Mouse (Mus musculus): Measurements from ENCODE around the gene Fam234a. TPM values are rescaled to one million over a fixed set of nuclear protein-coding genes. Genes with fewer than 3 reads are reported as not detected.
"Not testable (repeated sequence)": the region's sequence is repeated elsewhere in the genome, so short reads cannot be mapped to it uniquely, and the experiment has no call there.

The Fam234a gene
- polyA plus RNA-seq (2015; fragmentation: Nextera tagmentation; extraction: Ambion mirVana), result 44.9 and 45.0 TPM in 2 replicates

DNA sequence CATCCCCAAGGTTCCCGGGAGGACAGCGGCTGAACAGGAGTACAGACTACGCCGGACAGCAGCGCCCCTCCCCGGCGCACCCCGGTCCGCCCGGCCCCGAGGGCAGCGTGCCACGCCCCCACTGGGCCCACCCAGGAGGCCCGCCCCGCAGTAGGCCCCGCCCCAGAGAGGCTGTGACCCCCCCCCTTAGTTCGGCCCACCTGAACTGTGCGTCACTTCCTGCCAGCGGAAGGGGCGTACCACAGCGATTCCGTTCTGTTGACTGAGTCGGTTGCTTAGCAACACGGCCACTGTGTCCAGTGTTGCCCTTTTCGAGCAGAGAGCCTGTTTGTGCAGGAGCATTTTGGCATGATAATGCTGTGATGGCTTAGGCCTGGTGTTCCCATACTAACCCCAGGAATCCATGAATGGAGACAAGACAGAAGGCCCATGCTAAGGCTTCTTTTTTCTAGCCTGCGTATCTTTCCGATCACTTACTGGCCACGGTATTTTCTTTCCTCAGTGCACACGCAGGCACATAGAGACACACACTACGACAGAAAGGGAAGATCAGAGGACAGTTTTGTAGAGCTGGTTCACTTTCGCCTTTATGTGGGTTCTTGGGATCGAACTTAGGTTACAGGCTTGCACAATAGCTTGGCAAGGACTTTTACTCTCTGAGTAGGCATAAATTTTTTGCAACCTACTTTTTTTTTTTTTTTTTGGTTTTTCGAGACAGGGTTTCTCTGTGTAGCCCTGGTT is at the start of gene Fam234a:
Fam234a (minus strand) TSS at position 142 of the 741 bp plus-strand sequence.
- Histone ChIP-seq H3K27me3 (replicated peaks) (peaks cover 8% of the 10 kb centered on the region; the same call in 1 of the 2 replicates), H3K9me3 (no peaks in the 10 kb centered on the region), H3K27ac (replicated peaks) (peak within 1 kb of the TSS; percentile 87), H3K9ac (peak within 1 kb of the TSS; percentile 87), H3K4me2 (peak within 1 kb of the TSS; percentile 89), H3K36me3 (no peaks in the 10 kb centered on the region), H3K4me1 (peaks cover 31% of the 10 kb centered on the region), H3K4me3 (peak within 1 kb of the TSS; percentile 64)
- 7% methylated on average over 33 of the region's 33 CpGs for WGBS
- ATAC-seq (ENCODE audit: extremely low read depth, insufficient number of reproducible peaks, low FRiP score, low TSS enrichment), result peak; percentile 96

GRCm38 (mm10) chr17:26289475-26289874 is 45.4 kb upstream of the Fam234a start:
- Histone ChIP-seq H3K9me3 (peaks cover 11% of the 10 kb centered on the region), H3K27me3 (replicated peaks) (no peaks in the 10 kb centered on the region), H3K27ac (replicated peaks) (no peak overlapping the region), H3K4me1 (no peaks in the 10 kb centered on the region), H3K4me3 (no peak overlapping the region), H3K4me2 (no peak overlapping the region), H3K36me3 (peaks cover 74% of the 10 kb centered on the region), H3K9ac (no peak overlapping the region)
- ATAC-seq (ENCODE audit: extremely low read depth, insufficient number of reproducible peaks, low FRiP score, low TSS enrichment), result no peak
- 78% methylated on average over 4 of the region's 4 CpGs for WGBS

DNA sequence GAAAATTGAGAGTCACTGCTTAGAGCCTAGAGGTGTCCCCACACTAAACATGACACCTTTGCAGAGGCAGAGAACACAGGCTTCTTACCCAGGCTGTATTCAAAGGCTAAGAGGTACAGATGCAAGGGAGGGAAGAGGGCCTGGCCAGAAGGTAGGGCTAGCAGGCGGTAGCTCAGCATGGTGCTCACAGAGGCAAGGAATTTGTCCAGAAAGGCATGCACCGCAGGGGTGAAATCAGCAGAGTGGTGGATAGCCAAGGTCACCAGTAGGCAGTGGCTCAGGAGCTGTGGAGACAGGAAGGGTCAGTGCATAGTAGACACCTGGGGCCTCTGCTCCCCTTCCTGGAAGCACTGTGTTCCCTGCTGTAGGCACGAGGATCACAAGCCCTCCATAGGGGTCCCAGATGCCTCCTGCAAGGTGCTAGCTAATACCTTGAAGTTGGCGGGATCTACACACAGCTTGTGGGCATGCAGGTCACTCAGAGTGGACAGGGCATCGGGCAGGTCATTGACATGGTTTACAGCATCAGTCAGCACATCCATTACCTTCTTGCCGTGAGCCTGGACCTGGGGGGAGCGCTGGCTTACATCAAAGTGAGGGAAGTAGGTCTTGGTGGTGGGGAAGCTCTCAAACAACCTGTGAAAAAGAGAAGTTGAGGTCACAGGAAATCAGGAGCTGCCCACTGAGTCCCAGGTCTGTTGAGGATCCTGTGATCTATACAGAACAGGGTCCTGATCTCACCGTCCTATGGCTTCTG is 42.3 kb upstream of the Fam234a start:
- no peaks in the 10 kb centered on the region for H3K27me3 ChIP-seq (replicated peaks)

DNA sequence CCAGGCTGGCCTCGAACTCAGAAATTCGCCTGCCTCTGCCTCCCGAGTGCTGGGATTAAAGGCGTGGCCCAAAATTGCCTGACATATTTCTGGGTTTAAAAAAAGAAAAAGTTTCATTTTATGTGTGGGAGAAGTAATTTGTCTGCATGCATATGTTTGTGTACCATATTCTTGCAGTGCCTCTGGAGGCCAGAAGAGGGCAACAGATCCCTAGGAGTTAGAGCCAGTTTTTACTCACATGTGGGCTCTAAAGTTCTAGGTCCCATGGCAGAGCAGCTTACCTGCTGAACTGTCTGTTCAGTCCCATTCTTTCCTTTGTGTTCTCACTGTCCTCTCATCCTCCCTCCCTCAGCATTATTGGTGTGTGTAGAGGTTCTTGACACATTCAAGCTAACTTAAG is 32.7 kb upstream of the Fam234a start:
- no peaks in the 10 kb centered on the region for H3K27me3 ChIP-seq (replicated peaks)
- H3K9ac ChIP-seq, result no peak overlapping the region
- H3K27ac ChIP-seq (replicated peaks), result no peak overlapping the region
- no peak for ATAC-seq (ENCODE audit: extremely low read depth, insufficient number of reproducible peaks, low FRiP score, low TSS enrichment)
- peaks cover 4% of the 10 kb centered on the region; the same call in 1 of the 2 replicates for H3K4me1 ChIP-seq
- H3K4me3 ChIP-seq, result no peak overlapping the region
- H3K36me3 ChIP-seq, result peaks cover 94% of the 10 kb centered on the region
- H3K9me3 ChIP-seq, result no peaks in the 10 kb centered on the region
- H3K4me2 ChIP-seq, result no peak overlapping the region
- WGBS, result 82% methylated on average over 4 of the region's 4 CpGs

More for the DNA sequence above, 42.3 kb upstream of the Fam234a start:
- WGBS, result 80% methylated on average over 8 of the region's 8 CpGs
- Histone ChIP-seq H3K9ac (no peak overlapping the region), H3K4me2 (no peak overlapping the region), H3K4me3 (no peak overlapping the region), H3K36me3 (peaks cover 99% of the 10 kb centered on the region), H3K27ac (replicated peaks) (no peak overlapping the region), H3K9me3 (peaks cover 3% of the 10 kb centered on the region; the same call in 1 of the 2 replicates), H3K4me1 (no peaks in the 10 kb centered on the region)
- no peak for ATAC-seq (ENCODE audit: extremely low read depth, insufficient number of reproducible peaks, low FRiP score, low TSS enrichment)

DNA sequence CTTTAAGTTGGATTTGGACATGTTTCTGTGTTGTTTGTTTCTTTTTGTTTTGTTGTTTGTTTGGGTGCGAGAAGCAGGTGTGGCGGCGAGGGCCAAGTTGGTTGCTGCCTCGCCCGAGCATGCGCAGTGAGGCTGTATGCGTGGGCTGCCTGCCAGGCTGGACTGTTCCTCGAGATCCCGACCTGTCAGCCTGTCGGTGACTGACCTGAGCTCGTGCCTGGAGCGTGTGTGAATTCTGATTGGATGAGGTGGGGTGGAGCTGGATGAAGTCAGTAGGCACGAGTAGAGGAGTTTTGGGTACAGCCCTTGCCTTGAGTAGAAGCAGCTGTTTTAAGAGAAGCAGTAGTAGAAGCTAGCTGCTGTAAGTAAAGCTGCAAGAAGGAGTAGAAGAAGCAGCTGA is 31.9 kb upstream of the Fam234a start:
- H3K27ac ChIP-seq (replicated peaks), result no peak overlapping the region
- H3K9ac ChIP-seq, result no peak overlapping the region
- H3K4me1 ChIP-seq, result peaks cover 4% of the 10 kb centered on the region; the same call in 1 of the 2 replicates
- no peaks in the 10 kb centered on the region for H3K27me3 ChIP-seq (replicated peaks)
- no peaks in the 10 kb centered on the region for H3K9me3 ChIP-seq
- H3K4me3 ChIP-seq, result no peak overlapping the region
- H3K4me2 ChIP-seq, result no peak overlapping the region
- WGBS, result 82% methylated on average over 13 of the region's 13 CpGs
- ATAC-seq (ENCODE audit: extremely low read depth, insufficient number of reproducible peaks, low FRiP score, low TSS enrichment), result no peak
- peaks cover 94% of the 10 kb centered on the region for H3K36me3 ChIP-seq

DNA sequence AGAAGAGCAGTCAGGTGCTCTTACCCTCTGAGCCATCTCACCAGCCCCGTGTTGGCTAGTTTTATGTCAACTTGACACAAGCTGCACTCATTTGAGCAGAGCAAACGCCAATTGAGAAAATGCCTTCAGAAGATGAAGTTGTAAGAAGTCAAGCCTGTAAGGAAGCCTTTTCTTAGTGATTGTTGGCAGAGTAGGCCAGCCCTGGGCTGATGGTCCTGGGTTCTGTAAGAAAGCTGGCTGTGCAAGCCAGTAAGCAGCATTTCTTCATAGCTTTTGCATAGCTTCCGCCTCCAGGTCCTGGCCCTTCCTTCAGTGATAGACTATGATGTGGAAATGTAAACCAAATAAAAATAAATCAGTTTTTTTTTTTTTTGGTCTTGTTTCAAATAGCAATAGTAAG is 28.5 kb upstream of the Fam234a start:
- no peaks in the 10 kb centered on the region for H3K9me3 ChIP-seq
- no peak for ATAC-seq (ENCODE audit: extremely low read depth, insufficient number of reproducible peaks, low FRiP score, low TSS enrichment)
- H3K4me3 ChIP-seq, result no peak overlapping the region
- WGBS, result 81% methylated on average over 3 of the region's 3 CpGs
- no peak overlapping the region for H3K9ac ChIP-seq
- H3K27ac ChIP-seq (replicated peaks), result no peak overlapping the region
- peaks cover 89% of the 10 kb centered on the region for H3K36me3 ChIP-seq
- no peak overlapping the region for H3K4me2 ChIP-seq
- no peaks in the 10 kb centered on the region for H3K27me3 ChIP-seq (replicated peaks)
- H3K4me1 ChIP-seq, result peaks cover under 1% of the 10 kb centered on the region; the same call in 1 of the 2 replicates

- not testable (repeated sequence) for H3K9me3 ChIP-seq; H3K4me2 ChIP-seq; H3K4me1 ChIP-seq; H3K9ac ChIP-seq; H3K4me3 ChIP-seq; ATAC-seq (ENCODE audit: extremely low read depth, insufficient number of reproducible peaks, low FRiP score, low TSS enrichment); H3K27ac ChIP-seq (replicated peaks); H3K27me3 ChIP-seq (replicated peaks)
- peaks cover 89% of the 10 kb centered on the region for H3K36me3 ChIP-seq
- 94% methylated on average over 10 of the region's 10 CpGs for WGBS
These were observed 25.5 kb upstream of the Fam234a start for GRCm38 (mm10) chr17:26269577-26269976.

- no peak for ATAC-seq (ENCODE audit: extremely low read depth, insufficient number of reproducible peaks, low FRiP score, low TSS enrichment)
- Histone ChIP-seq H3K4me3 (no peak overlapping the region), H3K36me3 (peaks cover 93% of the 10 kb centered on the region), H3K4me1 (no peaks in the 10 kb centered on the region), H3K4me2 (no peak overlapping the region), H3K27me3 (replicated peaks) (no peaks in the 10 kb centered on the region), H3K27ac (replicated peaks) (no peak overlapping the region), H3K9me3 (no peaks in the 10 kb centered on the region), H3K9ac (no peak overlapping the region)
- 21% methylated on average over 1 of the region's 1 CpGs for WGBS
These were observed 24.8 kb upstream of the Fam234a start for GRCm38 (mm10) chr17:26268851-26269250.

GRCm38 (mm10) chr17:26262384-26262783 is 18.3 kb upstream of the Fam234a start:
- peaks cover 96% of the 10 kb centered on the region for H3K36me3 ChIP-seq
- no peak overlapping the region for H3K9ac ChIP-seq
- no peaks in the 10 kb centered on the region for H3K27me3 ChIP-seq (replicated peaks)
- H3K4me1 ChIP-seq, result no peaks in the 10 kb centered on the region
- whole genome bisulfite sequencing, result 87% methylated on average over 3 of the region's 3 CpGs
- no peak overlapping the region for H3K4me3 ChIP-seq
- H3K27ac ChIP-seq (replicated peaks), result no peak overlapping the region
- no peaks in the 10 kb centered on the region for H3K9me3 ChIP-seq
- no peak for ATAC-seq (ENCODE audit: extremely low read depth, insufficient number of reproducible peaks, low FRiP score, low TSS enrichment)
- H3K4me2 ChIP-seq, result no peak overlapping the region

GRCm38 (mm10) chr17:26261826-26262225 is 17.8 kb upstream of the Fam234a start:
- Histone ChIP-seq H3K4me3 (no peak overlapping the region), H3K27ac (replicated peaks) (no peak overlapping the region), H3K9ac (no peak overlapping the region), H3K4me2 (no peak overlapping the region), H3K4me1 (no peaks in the 10 kb centered on the region), H3K36me3 (peaks cover 96% of the 10 kb centered on the region), H3K9me3 (no peaks in the 10 kb centered on the region), H3K27me3 (replicated peaks) (no peaks in the 10 kb centered on the region)
- WGBS, result 80% methylated on average over 4 of the region's 4 CpGs
- ATAC-seq (ENCODE audit: extremely low read depth, insufficient number of reproducible peaks, low FRiP score, low TSS enrichment), result no peak

DNA sequence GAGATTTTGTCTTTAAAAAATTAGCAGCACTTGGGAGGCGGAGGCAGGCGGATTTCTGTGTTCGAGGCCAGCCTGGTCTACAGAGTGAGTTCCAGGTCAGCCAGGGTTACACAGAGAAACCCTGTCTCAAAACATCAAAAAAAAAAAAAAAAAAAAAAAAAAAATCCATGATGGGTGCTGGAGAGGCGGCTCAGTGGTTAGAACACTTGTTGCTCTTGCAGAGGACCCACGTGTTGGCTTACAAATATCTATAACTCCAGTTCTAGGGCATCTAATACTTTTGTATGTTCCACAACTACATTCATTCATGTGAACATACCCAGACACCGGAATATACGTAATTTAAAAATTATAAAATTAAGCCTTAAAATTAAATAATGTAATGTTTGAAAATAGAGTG is 11.3 kb upstream of the Fam234a start:
- peaks cover 19% of the 10 kb centered on the region for H3K4me1 ChIP-seq
- H3K27me3 ChIP-seq (replicated peaks), result no peaks in the 10 kb centered on the region
- no peak overlapping the region for H3K27ac ChIP-seq (replicated peaks)
- H3K9me3 ChIP-seq, result no peaks in the 10 kb centered on the region
- no peak for ATAC-seq (ENCODE audit: extremely low read depth, insufficient number of reproducible peaks, low FRiP score, low TSS enrichment)
- H3K4me3 ChIP-seq, result no peak overlapping the region
- 93% methylated on average over 7 of the region's 7 CpGs for WGBS
- H3K9ac ChIP-seq, result no peak overlapping the region
- peaks cover 50% of the 10 kb centered on the region for H3K36me3 ChIP-seq
- no peak overlapping the region for H3K4me2 ChIP-seq
